Mouse (Mus musculus) kidney, adult 2 months (tissue): ENCODE results near the gene Pla2g1b.
A peak's percentile ranks its signal among the peaks of the same experiment; 100 is the strongest.

Experiments used
- CTCF ChIP-seq: fragments of 200-500 bp; conservative IDR thresholded peaks from 2 replicates; pipeline ENCODE4 v1.5.1; 2011; ENCODE audit warnings: low read depth, mild to moderate bottlenecking, control low read depth, low read length, moderate library complexity, mixed read lengths; ENCODE audit not compliant: insufficient read depth, insufficient read length
- POLR2A ChIP-seq: fragments of 200-500 bp; IDR thresholded peaks from one replicate; pipeline ENCODE4 v1.6.1; 2011; ENCODE audit warnings: low read depth, low read length, control low read depth

DNA sequence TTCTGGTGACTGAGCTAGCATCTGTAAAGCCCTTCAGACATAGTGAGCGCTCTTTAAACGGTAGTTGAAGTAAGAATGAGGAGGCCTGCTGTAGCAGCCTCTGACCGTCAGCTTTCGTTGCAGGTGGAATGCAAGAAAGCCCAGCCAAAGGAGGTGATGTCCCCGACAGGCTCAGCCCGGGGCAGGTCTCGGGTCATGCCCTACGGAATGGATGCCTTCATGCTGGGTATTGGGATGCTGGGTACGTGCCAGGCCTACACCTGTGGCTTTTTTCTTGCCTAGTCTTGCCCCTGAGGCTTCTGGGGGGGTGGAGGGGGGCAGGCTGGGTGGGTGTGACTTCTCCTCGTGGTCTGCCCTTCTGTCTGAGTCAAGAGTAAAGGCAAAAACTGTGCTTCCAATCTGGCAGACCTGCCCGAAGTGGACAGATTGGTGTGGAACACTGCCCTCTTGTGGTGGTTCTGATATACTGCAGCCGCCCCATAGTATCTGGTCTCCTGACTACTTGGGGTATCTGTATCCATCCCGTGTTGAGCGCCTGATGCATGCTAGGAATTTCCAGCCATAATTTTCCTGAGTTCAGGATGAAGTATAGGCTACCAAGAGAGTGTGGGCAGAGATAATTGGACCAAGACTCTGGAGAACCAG is 24.7 kb upstream of the Pla2g1b start:
- peak; percentile 93 for TF ChIP-seq CTCF
- no peak for TF ChIP-seq POLR2A
